Mouse (Mus musculus): Measurements from ENCODE around the gene Snrk. TPM values are rescaled to one million over a fixed set of nuclear protein-coding genes. Genes with fewer than 3 reads are reported as not detected.

Gene Snrk
- total and polyA plus RNA-seq, 3 experiments, result 9.1 to 446 (median 10.7) TPM

- Histone ChIP-seq H3K4me3 (ENCODE audit: control insufficient read depth in 1 of 2, insufficient read depth in 1 of 2, low read depth in 2 of 2, low read length in 2 of 2) (no peak overlapping the region), H3K27ac (ENCODE audit: control insufficient read depth, low read depth, low read length) (no peak overlapping the region), H3K36me3 (ENCODE audit: control insufficient read depth in 1 of 2, insufficient read depth in 2 of 2, low read length in 2 of 2) (peaks cover 0 to 9% of the 10 kb centered on the region in 2 experiments; a peak in 3 of 4 replicates), H3K9me3 (replicated peaks; ENCODE audit: insufficient read depth, low read length) (no peaks in the 10 kb centered on the region), H3K9ac (ENCODE audit: control insufficient read depth, low read depth, low read length, poor library complexity, severe bottlenecking) (no peak overlapping the region), H3K27me3 (ENCODE audit: control insufficient read depth in 1 of 2, insufficient read depth in 2 of 2, low read length in 2 of 2) (no peaks in the 10 kb centered on the region), H3K4me1 (ENCODE audit: control insufficient read depth in 1 of 2, insufficient read depth in 2 of 2, low read length in 2 of 2) (peaks cover 2 to 8% of the 10 kb centered on the region in 2 experiments), H3K79me2 (ENCODE audit: control insufficient read depth, insufficient read depth, low read length, poor library complexity) (no peaks in the 10 kb centered on the region)
- DNase-seq (ENCODE audit: low read depth, low spot score), result peak; percentile 39
- TF ChIP-seq EP300 (IDR thresholded peaks at IDR 0.05; ENCODE audit: low read depth in 1 of 2, low read length in 2 of 2), result peak in 1 of 2 experiments; percentile 12; a peak in 1 of 4 replicates
- TF ChIP-seq TCF12 (IDR thresholded peaks at IDR 0.05; ENCODE audit: low read depth, low read length), result no peak
These were observed 29.2 kb downstream of the Snrk start for GRCm38 (mm10) chr9:122146124-122146870.

- TF ChIP-seq NELFE (IDR thresholded peaks at IDR 0.05; ENCODE audit: low read depth, low read length) (no peak), MYC (IDR thresholded peaks at IDR 0.05; ENCODE audit: low read depth, low read length) (no peak), USF2 (IDR thresholded peaks at IDR 0.05; ENCODE audit: borderline replicate concordance in 1 of 2, insufficient read depth in 1 of 2, low read depth in 1 of 2, low read length in 2 of 2) (no peak), NRF1 (IDR thresholded peaks at IDR 0.05; ENCODE audit: insufficient read depth, low read depth, low read length, poor library complexity, severe bottlenecking) (no peak), KAT2A (conservative IDR thresholded peaks at IDR 0.05; ENCODE audit: low read depth, low read length) (no peak), ZC3H11A (IDR thresholded peaks at IDR 0.05; ENCODE audit: low read depth, low read length) (no peak), MAX (IDR thresholded peaks at IDR 0.05; ENCODE audit: low read length) (no peak), POLR2AphosphoS2 (IDR thresholded peaks at IDR 0.05; ENCODE audit: low read length) (no peak), RAD21 (IDR thresholded peaks at IDR 0.05; ENCODE audit: low read depth, low read length) (no peak), POLR2AphosphoS5 (IDR thresholded peaks at IDR 0.05; ENCODE audit: borderline replicate concordance, low read depth, low read length) (no peak)
- Histone ChIP-seq H3K27ac (ENCODE audit: control insufficient read depth, low read depth, low read length) (no peak overlapping the region), H3K4me3 (ENCODE audit: control insufficient read depth in 1 of 2, insufficient read depth in 1 of 2, low read depth in 2 of 2, low read length in 2 of 2) (no peak overlapping the region), H3K4me1 (ENCODE audit: control insufficient read depth in 1 of 2, insufficient read depth in 2 of 2, low read length in 2 of 2) (peaks cover 2 to 8% of the 10 kb centered on the region in 2 experiments), H3K79me2 (ENCODE audit: control insufficient read depth, insufficient read depth, low read length, poor library complexity) (no peaks in the 10 kb centered on the region), H3K9ac (ENCODE audit: control insufficient read depth, low read depth, low read length, poor library complexity, severe bottlenecking) (no peak overlapping the region), H3K27me3 (ENCODE audit: control insufficient read depth in 1 of 2, insufficient read depth in 2 of 2, low read length in 2 of 2) (no peaks in the 10 kb centered on the region), H3K9me3 (replicated peaks; ENCODE audit: insufficient read depth, low read length) (no peaks in the 10 kb centered on the region), H3K36me3 (ENCODE audit: control insufficient read depth in 1 of 2, insufficient read depth in 2 of 2, low read length in 2 of 2) (peaks cover 0 to 9% of the 10 kb centered on the region in 2 experiments; a peak in 2 of 4 replicates)
- DNase-seq (ENCODE audit: low read depth, low spot score), result no peak
These were observed 31.3 kb downstream of the Snrk start for GRCm38 (mm10) chr9:122148356-122148755.
